Mouse (Mus musculus) forebrain, embryonic 16.5 days (tissue): ENCODE results near the gene Nav2. TPM values are rescaled to one million over a fixed set of nuclear protein-coding genes. Genes with fewer than 3 reads are reported as not detected.

ENCODE experiments used
- ATAC-seq: fragments of 200-750 bp; cut with Nextera tagmentation; 2 replicates; pipeline ENCODE4 v1.8.0; 2017; ENCODE audit warnings: mild to moderate bottlenecking, moderate library complexity
- H3K27ac ChIP-seq: fragments of 300-500 bp; sonication (generic); 2 replicates; pipeline ENCODE4 v1.5.1; 2014; ENCODE audit warnings: low read length, control low read depth
- H3K27me3 ChIP-seq: fragments of 300-500 bp; sonication (generic); replicated peaks from 2 replicates; pipeline ENCODE4 v1.6.1; 2014; ENCODE audit warnings: low read length; ENCODE audit not compliant: control insufficient read depth, insufficient read depth
- H3K36me3 ChIP-seq: fragments of 300-500 bp; sonication (generic); 2 replicates; pipeline ENCODE4 v1.6.1; 2014; ENCODE audit not compliant: control insufficient read depth, insufficient read depth
- H3K4me1 ChIP-seq: fragments of 300-500 bp; sonication (generic); replicated peaks from 2 replicates; pipeline ENCODE4 v1.6.1; 2014; ENCODE audit warnings: low read length; ENCODE audit not compliant: control insufficient read depth, insufficient read depth
- H3K4me2 ChIP-seq: fragments of 300-500 bp; sonication (generic); 2 replicates; pipeline ENCODE4 v1.6.1; 2014; ENCODE audit warnings: mild to moderate bottlenecking, low read length, control low read depth
- H3K4me3 ChIP-seq: fragments of 300-500 bp; sonication (generic); replicated peaks from 2 replicates; pipeline ENCODE4 v1.5.1; 2014; ENCODE audit warnings: mild to moderate bottlenecking, low read length, control low read depth
- H3K9ac ChIP-seq: fragments of 300-500 bp; sonication (generic); replicated peaks from 2 replicates; pipeline ENCODE4 v1.6.1; 2014; ENCODE audit warnings: low read depth, low read length, control low read depth
- H3K9me3 ChIP-seq: fragments of 300-500 bp; sonication (generic); 2 replicates; pipeline ENCODE4 v1.6.1; 2016; ENCODE audit warnings: low read length; ENCODE audit not compliant: control insufficient read depth
- WGBS: fragments of 180-500 bp; shearing (Covaris S2); extraction: QIAGEN DNeasy Blood & Tissue Kit; methylation state at CpG from one replicate; pipeline ENCODE4 v1.1.7; 2014; 5-methylcytosine and 5-hydroxymethylcytosine counted together
- polyA plus RNA-seq: library from polyadenylated mRNA; unstranded; fragments of >200 nt; fragmentation: Nextera tagmentation; extraction: Ambion mirVana; gene quantifications from 2 replicates; pipeline ENCODE4 v1.2.1, GENCODE M21; 2015

Gene Nav2
- polyA plus RNA-seq, 1 experiment from 2014 or later = 35.2 TPM

- 66% methylated on average over 2 of the region's 2 CpGs for WGBS
- H3K9me3 ChIP-seq = no peaks in the 10 kb centered on the region
- ATAC-seq = no peak
- no peak overlapping the region for H3K4me3 ChIP-seq
- no peaks in the 10 kb centered on the region for H3K36me3 ChIP-seq
- H3K4me1 ChIP-seq = peaks cover 45% of the 10 kb centered on the region
- no peak overlapping the region for H3K27ac ChIP-seq
- no peaks in the 10 kb centered on the region for H3K27me3 ChIP-seq
- H3K9ac ChIP-seq = no peak overlapping the region
- no peak overlapping the region for H3K4me2 ChIP-seq
Measured at GRCm38 (mm10) chr7:49278531-49278930, 370.0 kb downstream of the Nav2 start.

- Histone ChIP-seq H3K4me2 (no peak overlapping the region), H3K27ac (no peak overlapping the region), H3K9me3 (no peaks in the 10 kb centered on the region), H3K4me1 (peaks cover 32% of the 10 kb centered on the region), H3K4me3 (no peak overlapping the region), H3K9ac (no peak overlapping the region), H3K36me3 (no peaks in the 10 kb centered on the region), H3K27me3 (no peaks in the 10 kb centered on the region)
- ATAC-seq = no peak
- 84% methylated on average over 5 of the region's 5 CpGs for WGBS
Measured at GRCm38 (mm10) chr7:49280427-49280826, 371.9 kb downstream of the Nav2 start.

- 52% methylated on average over 7 of the region's 7 CpGs for WGBS
- peak; percentile 82 for ATAC-seq
Measured at GRCm38 (mm10) chr7:49282446-49282845, 373.9 kb downstream of the Nav2 start.

GRCm38 (mm10) chr7:49283507-49284361 is 375.2 kb downstream of the Nav2 start:
- no peak overlapping the region for H3K4me2 ChIP-seq
- H3K9ac ChIP-seq = no peak overlapping the region
- H3K4me1 ChIP-seq = peaks cover 28% of the 10 kb centered on the region
- H3K9me3 ChIP-seq = no peaks in the 10 kb centered on the region
- H3K4me3 ChIP-seq = no peak overlapping the region
- ATAC-seq = no peak
- H3K36me3 ChIP-seq = no peaks in the 10 kb centered on the region
- no peak overlapping the region for H3K27ac ChIP-seq
- 79% methylated on average over 11 of the region's 11 CpGs for WGBS
- H3K27me3 ChIP-seq = no peaks in the 10 kb centered on the region

More at GRCm38 (mm10) chr7:49282446-49282845, 373.9 kb downstream of the Nav2 start:
- no peaks in the 10 kb centered on the region for H3K36me3 ChIP-seq
- H3K4me3 ChIP-seq = no peak overlapping the region
- peaks cover 25% of the 10 kb centered on the region for H3K4me1 ChIP-seq
- H3K27me3 ChIP-seq = no peaks in the 10 kb centered on the region
- H3K9me3 ChIP-seq = no peaks in the 10 kb centered on the region
- no peak overlapping the region for H3K9ac ChIP-seq
- no peak overlapping the region for H3K4me2 ChIP-seq
- peak overlapping the region; percentile 72 for H3K27ac ChIP-seq

GRCm38 (mm10) chr7:49288186-49288585 is 379.7 kb downstream of the Nav2 start:
- peak overlapping the region; percentile 11 for H3K27ac ChIP-seq
- 62% methylated on average over 8 of the region's 8 CpGs for WGBS
- peak; percentile 26; the same call in 1 of the 2 replicates for ATAC-seq
- H3K4me3 ChIP-seq = no peak overlapping the region
- no peaks in the 10 kb centered on the region for H3K36me3 ChIP-seq
- H3K9me3 ChIP-seq = no peaks in the 10 kb centered on the region
- no peaks in the 10 kb centered on the region for H3K27me3 ChIP-seq
- H3K9ac ChIP-seq = no peak overlapping the region
- no peak overlapping the region for H3K4me2 ChIP-seq
- H3K4me1 ChIP-seq = peaks cover 15% of the 10 kb centered on the region

GRCm38 (mm10) chr7:49290308-49290707 is 381.8 kb downstream of the Nav2 start:
- no peaks in the 10 kb centered on the region for H3K9me3 ChIP-seq
- H3K27ac ChIP-seq = no peak overlapping the region
- H3K4me2 ChIP-seq = no peak overlapping the region
- H3K4me3 ChIP-seq = no peak overlapping the region
- WGBS = 86% methylated on average over 4 of the region's 4 CpGs
- peaks cover 10% of the 10 kb centered on the region for H3K4me1 ChIP-seq
- H3K9ac ChIP-seq = no peak overlapping the region
- no peak for ATAC-seq
- H3K36me3 ChIP-seq = no peaks in the 10 kb centered on the region
- H3K27me3 ChIP-seq = no peaks in the 10 kb centered on the region

GRCm38 (mm10) chr7:49291208-49291892 is 382.8 kb downstream of the Nav2 start:
- H3K27ac ChIP-seq = no peak overlapping the region
- no peaks in the 10 kb centered on the region for H3K27me3 ChIP-seq
- H3K4me1 ChIP-seq = peaks cover 10% of the 10 kb centered on the region
- no peaks in the 10 kb centered on the region for H3K9me3 ChIP-seq
- H3K9ac ChIP-seq = no peak overlapping the region
- no peak overlapping the region for H3K4me2 ChIP-seq
- no peak for ATAC-seq
- no peaks in the 10 kb centered on the region for H3K36me3 ChIP-seq
- H3K4me3 ChIP-seq = no peak overlapping the region
- WGBS = 94% methylated on average over 8 of the region's 8 CpGs

- H3K27me3 ChIP-seq = no peaks in the 10 kb centered on the region
- no peak for ATAC-seq
- no peak overlapping the region for H3K4me3 ChIP-seq
- no peaks in the 10 kb centered on the region for H3K4me1 ChIP-seq
- H3K36me3 ChIP-seq = no peaks in the 10 kb centered on the region
- no peaks in the 10 kb centered on the region for H3K9me3 ChIP-seq
- WGBS = 84% methylated on average over 3 of the region's 3 CpGs
- H3K4me2 ChIP-seq = no peak overlapping the region
- no peak overlapping the region for H3K9ac ChIP-seq
- no peak overlapping the region for H3K27ac ChIP-seq
Measured at GRCm38 (mm10) chr7:49297148-49297547, 388.6 kb downstream of the Nav2 start.

- Histone ChIP-seq H3K27me3 (no peaks in the 10 kb centered on the region), H3K36me3 (no peaks in the 10 kb centered on the region), H3K27ac (no peak overlapping the region), H3K9me3 (no peaks in the 10 kb centered on the region), H3K4me1 (no peaks in the 10 kb centered on the region; the same call in 1 of the 2 replicates), H3K9ac (no peak overlapping the region), H3K4me3 (no peak overlapping the region), H3K4me2 (no peak overlapping the region)
- no peak for ATAC-seq
- WGBS = 30% methylated on average over 4 of the region's 4 CpGs
Measured at GRCm38 (mm10) chr7:49298431-49298839, 389.9 kb downstream of the Nav2 start.
